Mouse (Mus musculus) 3T3-L1 (cell line): ENCODE results near the gene Fer.

Experiments used
- DNase-seq: peaks from one replicate; pipeline ENCODE4 v3.0.0-alpha.2; 2015; ENCODE audit warnings: low read depth, low spot score

Fer gene

DNA sequence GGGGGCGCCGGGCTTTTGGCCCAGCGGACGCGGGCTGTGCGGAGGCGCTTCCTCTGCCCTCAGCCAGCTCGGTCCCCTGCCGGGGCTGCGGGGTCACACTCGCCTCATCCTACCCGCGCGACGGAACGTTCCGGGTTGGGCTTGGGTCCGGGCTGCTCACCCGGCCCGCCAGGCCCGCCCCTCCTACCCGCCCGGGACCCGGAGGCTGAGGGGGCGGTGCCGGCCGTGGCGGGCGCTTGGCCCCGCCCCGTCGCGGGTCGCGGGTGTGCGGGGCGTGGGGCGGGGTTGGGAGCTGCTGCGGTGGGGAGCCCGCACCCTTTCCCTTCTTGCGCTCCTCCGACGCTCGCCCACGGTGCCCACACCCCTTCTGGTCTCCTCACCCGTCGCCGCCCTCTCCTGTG is 1.3 kb downstream of the Fer start:
- no peak for DNase-seq

DNA sequence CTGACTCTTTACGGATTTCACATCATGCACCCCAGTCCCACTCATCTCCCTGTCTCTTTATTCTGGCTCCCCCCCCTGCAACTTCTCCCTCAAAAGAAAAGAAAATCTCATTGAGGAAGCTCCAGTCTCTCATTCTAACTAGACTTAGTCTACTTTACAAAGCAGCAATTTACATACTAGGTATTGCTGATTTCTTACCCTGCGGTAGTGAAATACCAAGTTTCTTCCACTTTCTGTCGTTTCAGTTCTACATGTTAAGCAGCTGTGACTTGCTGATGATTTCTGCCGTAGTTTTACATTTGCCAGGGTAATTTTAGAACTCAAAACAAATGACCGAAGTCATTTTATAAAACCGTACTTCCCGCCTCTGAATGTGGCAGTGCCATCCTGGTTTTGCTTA is 8.9 kb downstream of the Fer start:
- no peak for DNase-seq

DNA sequence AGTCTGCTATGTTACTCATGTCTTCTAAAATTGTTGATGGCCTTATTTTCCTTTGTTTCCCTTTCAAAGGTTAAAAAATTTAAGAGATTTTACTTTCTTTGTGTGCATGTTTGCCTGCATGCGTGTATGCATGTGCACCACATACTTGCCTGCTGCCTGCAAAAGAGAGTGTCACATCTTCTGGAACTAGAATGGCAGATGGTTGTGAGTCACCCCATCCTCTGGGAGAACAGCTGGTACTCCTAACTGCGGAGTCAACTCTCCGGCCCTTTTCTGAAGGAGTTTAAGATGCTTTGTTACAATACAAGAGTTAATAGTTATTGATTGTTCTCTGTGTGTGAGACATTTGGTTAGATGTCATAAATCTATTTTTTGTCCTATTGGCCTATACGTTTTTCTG is 16.0 kb downstream of the Fer start:
- peak; percentile 56 for DNase-seq

DNA sequence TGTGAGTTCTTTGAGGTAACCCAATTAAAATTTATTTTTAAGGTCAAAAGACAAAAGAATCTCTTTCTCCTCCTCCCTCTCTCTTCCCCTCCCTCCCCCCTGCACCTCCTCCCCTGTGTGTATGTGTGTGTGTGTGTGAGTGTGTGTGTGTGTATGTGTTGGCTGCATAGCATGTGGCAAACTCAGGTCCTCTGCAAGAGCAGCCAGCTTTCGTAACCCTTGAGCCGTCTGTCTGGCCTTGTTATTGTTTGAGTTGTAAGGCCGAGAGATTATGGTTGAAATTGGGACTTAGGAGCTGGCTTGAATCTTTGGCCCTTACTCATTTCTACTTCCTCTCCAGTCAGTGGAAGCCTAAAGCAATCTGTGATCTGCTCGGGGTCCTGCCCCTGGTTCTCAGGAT is 17.1 kb downstream of the Fer start:
- no peak for DNase-seq

DNA sequence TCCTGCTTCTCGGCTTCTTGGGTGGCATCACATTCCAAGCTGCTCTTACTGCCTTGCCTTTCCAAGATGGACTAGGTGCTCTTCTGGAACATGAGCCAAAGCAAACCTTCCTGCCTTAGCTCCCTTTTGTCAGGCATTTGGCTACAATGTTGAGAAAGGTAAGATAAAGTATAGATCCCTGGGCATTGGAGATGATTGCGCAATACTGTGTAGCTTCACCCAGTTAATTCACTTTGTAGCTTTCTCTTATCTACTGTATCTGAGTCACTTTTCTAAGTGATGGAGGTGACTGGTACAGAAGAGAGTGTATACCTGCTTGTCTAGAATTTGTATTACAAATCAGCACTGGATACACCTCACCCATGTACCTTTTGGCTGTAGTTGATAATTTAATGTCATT is 24.1 kb downstream of the Fer start:
- no peak for DNase-seq

DNA sequence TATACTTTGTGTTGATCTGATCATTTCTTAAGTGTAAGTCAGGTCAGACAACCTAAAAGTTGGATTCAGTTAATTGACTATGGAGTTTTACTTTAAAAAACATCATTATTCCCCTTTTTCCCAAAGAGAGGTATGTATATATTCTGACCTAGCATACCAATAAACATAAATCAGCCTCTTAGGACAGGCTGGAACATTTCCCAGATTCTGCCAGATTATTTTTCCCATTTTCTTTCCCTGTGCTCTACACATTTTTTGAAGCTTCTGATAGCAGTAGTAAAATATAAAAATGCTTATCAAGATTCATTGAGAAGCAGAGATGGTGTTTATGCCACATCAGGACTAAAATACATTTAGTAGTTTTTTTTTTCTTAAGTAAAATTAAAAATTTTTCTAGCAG is 27.7 kb downstream of the Fer start:
- peak; percentile 90 for DNase-seq

DNA sequence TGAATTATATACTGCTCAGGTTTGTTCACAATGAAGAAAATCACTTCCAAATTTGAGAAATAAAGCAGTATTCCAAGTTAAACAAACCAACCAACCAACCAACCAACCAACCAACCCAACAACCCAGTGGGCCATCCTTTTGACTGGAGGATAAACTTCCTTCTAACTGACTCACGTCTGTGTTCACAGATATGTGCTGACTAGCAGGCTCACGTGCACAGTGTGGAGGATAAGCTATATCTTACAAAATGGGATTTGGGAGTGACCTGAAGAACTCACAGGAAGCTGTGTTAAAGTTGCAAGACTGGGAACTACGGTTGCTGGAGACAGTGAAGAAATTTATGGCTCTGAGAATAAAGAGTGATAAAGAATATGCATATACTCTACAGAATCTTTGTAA is 33.0 kb downstream of the Fer start:
- no peak for DNase-seq

DNA sequence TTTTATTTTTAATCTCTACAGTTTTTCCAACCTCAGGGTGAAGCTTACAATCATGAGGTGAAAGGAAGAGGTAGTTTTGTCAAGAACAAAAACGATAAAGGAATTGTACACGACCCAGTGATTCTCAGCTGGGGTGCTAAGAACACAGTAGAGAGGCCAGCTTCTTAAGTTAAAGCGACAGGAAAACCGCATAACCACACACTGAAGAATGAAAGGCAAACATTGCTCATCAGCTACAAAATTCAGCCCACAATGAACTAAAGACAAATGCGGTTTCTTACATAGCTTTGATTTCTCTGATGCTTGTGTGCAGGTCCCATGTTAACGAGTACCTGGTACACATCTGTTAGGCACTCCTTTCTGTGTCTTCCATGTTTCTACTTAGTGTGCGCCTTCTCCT is 34.2 kb downstream of the Fer start:
- no peak for DNase-seq

DNA sequence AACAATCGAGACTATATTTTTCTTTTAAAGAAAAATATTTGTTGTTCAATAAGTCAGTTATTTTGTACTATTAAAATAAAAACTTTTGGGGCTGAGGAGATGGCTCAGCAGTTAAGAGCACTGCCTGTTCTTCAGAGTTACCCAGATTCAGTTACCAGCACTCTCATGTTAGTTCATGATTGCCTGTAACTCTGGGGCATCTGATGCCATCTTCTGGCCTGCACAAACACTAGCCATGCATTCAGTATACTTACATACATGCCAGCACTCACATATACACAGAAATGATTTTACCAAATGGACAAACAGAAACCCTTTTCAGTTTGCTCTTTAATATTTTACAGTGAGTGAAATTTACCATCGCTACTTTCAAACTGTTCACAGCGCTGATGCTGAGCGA is 46.4 kb downstream of the Fer start:
- DNase-seq, result no peak

DNA sequence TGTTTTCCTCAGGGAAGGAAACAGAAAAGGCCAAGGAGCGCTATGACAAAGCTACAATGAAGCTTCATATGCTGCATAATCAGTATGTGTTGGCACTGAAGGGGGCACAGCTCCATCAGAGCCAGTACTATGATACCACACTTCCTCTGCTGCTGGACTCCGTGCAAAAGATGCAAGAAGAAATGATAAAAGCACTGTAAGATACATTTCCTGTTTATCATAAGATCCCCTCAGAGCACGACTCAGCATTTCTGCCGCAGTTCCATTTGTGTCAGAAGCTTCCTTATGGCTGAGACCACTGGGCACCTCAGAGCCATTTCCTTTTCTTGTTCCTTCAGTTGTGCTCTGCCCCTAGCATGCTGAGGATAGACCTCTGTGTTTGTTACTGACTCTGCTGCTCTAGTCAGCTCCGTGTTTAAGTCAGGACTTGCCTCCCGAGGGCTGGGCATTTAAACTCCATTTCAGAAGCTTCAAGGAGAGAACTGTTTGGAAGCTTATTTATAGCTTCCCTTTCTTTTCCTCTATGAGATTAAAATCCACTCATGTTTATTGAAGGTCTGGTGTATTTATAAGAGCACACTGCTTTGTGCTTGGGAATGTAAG is 58.8 kb downstream of the Fer start:
- no peak for DNase-seq

DNA sequence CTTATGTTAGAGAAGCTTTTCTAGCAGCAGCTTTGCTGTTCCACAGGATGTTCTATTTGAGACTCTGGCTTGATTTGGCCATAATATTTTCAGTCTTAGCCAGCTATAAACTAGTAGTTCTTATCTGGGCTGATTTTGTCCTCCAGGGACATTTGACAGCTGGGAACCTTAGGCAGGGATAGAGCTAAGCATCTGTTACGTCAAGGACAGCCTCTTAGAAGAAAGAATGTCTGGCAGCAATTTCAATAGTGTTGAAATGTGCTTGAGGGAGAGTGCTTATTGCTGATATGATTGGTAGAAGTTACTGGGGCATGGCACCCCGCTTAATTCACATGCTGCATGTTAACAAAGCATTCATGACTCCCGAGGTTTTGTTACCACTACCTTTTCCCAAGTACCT is 62.7 kb downstream of the Fer start:
- DNase-seq, result no peak

DNA sequence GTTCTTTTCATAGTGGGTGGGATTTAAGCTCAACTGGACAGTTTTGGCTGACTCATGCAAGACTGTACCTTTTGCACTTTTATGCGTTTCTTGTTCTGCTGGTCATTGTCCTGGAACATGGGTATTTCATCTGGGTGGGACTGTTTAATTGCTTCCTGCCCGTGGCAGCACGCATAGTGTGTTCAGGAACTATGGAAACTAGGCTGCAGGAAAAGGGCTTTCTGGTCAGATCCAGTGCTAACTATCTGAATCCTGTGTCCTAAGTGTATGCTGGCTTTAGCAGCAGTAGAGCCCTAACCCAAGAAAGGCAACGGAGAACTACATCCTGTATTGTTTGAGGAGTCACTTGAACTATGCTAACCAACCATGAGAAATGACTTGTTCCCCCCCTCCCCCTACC is 67.8 kb downstream of the Fer start:
- no peak for DNase-seq

DNA sequence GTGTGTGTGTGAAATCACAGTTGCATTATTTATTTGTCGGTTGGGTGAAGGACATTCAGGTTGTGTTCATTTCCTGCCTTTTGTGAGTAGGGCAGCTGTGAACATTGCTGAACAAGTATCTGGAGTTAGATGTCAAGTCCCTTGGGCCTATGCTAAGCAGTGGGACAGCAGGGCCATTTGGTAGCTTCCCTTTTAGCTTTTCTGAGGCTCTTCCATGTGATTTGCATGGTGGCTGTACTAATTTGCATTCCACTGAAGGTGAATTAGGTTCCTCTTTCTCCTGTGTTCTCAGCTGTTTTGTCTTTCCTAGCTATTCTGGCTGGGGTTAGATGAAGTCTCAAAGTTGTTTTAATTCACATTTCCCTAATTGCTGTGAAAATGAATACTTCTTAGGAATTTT is 68.7 kb downstream of the Fer start:
- DNase-seq, result no peak

DNA sequence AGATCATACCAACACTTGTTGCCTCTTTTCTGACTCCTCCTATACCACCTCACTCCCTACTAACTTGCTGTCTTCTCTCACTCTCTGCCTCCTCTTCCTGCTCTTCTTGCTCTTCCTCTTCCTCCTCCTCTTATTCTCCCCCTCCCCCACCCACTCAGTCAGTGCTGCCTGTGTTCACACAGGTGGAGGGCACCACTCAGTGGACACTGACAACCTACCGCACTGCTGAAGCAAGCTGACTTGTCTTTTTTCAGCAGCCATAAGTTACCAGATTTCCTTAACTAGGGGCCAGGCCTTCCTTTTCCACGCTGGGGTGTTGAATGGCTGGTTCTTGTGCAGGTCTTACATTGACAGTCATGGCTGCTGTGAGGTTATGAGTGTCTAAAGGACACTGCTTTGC is 72.5 kb downstream of the Fer start:
- no peak for DNase-seq

DNA sequence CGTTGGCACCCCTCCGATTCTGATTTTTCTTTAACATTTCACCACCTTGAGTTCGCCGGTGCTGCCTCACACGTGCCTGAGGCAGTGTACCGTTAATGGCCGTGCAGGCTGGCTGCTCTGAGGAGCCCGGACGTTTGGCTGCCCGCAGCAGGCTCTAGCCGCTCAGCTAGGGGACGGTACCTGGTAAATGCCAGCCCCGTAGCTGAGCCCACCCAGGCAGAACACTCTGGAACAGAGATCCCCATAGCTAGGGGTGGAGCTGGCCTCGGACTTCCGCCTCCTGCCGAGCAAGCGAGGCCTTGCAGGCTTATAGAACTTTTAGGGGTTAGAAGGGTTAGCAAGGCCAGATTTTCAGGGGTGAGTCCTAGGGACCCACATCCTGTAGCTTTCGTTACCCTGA is 75.0 kb downstream of the Fer start:
- no peak for DNase-seq

DNA sequence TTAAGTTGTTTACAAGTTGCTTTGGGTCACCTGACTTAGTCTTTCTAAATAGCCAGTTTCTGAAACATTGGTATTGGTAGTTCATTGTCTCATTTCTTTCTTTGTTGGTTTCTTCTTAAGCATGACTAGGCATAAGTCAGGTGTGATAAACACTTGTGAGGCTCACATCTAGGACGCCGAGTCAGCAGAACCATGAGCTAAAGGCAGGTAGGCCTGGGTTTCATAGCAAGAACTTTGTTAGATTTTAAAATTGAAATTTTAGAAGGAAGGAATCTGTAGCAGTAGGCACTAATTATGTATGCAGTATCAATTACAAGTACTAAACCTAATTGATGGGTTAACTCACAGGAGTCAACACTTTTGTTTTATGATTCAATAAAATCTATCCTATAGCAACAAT is 83.9 kb downstream of the Fer start:
- no peak for DNase-seq

DNA sequence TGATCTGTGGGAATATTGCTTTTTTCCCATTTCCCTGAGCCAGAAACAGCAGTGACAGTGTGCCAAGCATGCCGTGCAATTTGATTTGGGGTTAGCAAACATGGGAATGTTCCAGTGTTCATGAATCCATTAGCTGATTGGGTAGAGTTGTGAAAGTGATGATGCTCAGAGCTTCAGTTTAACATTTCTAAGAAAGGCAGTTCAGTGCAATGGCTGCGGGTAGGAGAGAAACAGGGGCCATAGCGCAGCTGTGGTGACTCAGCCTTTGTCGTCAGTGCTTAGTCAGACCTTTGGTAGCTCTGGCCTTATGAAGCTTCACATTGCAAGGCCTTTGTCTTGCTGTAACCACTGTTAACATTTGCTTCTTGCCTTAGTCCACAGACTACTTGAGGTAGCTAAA is 85.9 kb downstream of the Fer start:
- DNase-seq, result peak; percentile 95

DNA sequence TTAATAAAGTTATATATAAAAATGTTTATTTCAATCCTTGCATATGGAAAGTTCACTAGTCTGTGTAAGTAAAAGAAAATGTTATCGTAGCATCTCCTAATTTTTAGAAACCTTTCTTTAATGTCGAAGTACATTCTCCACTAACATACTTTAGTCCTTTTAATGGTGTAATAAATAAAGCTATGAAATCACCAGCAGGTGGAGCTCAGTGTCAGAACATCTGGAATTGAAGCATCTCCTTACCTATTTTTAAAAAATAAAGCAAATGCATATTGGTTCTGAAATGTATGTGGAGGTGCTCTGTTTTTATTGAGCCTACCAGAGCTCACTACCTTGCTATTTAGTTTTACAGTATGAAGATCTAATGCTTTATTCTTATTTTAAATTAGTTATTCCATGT is 88.6 kb downstream of the Fer start:
- peak; percentile 63 for DNase-seq

DNA sequence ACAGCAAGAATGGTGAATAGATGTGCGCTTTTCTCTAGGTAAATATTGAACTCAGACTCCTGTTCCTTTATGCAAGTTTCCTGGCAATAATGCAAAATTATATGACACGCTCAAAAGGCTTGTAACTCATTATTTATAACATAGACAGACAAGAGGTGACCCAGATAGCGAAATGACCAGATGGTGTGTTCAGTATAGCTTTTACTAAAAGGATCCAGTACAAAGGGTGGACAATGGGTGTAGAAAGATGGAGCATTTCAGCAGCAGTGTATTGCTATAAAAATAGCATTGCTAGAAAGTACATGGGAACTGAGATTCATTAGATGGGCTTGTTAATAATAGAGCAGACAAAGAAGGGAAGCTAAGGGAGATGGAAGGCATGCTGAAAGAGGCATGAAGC is 104.2 kb downstream of the Fer start:
- DNase-seq, result no peak

DNA sequence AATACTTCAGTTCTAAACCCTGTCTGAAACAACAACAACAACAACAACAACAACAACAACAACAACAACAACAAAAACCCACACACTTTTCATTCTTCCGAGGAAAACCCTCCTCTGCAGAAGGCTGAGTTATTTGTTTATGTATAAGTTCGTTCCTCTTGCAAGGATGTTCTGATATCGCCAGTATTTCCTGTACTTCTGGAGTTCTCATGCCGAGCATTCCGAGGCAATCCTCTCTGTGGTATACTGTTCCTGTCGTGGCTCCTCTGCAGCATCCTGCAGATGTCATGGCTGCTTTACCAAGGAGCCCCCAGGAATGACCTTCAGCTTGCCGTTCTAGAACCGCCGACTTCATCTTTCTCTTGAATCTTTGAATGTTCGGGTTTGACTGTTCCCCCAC is 106.6 kb downstream of the Fer start:
- DNase-seq, result no peak

DNA sequence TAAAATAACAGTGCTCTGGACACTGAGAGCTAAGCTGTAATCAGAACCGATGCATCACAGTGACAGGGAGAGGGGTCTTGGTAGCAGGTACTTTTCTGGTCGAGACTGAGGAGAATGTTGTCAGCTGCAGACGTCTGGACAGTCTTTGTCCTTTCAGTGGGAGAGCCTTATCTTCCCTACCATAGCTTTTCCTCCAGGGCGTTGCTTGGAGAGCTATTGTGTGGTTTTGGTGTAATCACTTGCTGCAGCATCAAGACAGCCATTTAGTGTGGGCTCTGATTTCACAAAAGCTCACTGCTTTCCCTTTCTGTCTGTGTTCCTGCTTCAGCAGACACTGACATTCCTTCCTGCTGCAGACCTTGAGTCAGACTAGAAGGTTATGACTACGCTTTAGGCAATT is 107.4 kb downstream of the Fer start:
- DNase-seq, result no peak

DNA sequence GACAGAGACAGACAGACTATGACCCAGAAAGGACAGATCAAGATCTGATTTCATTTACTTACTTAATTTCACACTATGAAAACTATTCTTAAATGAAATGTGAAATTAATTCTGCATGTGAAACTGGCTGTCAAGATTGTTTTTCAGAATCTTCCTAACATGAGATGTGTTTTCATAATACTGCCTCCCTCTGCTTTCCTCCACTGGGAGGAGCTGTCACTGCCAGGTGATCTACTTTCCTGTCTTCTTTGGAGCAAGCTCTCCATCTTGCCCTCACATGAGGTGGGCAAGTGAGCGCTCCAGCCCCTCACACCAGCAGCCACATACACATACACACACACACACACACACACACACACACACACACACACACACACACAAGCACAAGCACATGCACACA is 108.1 kb downstream of the Fer start:
- no peak for DNase-seq

DNA sequence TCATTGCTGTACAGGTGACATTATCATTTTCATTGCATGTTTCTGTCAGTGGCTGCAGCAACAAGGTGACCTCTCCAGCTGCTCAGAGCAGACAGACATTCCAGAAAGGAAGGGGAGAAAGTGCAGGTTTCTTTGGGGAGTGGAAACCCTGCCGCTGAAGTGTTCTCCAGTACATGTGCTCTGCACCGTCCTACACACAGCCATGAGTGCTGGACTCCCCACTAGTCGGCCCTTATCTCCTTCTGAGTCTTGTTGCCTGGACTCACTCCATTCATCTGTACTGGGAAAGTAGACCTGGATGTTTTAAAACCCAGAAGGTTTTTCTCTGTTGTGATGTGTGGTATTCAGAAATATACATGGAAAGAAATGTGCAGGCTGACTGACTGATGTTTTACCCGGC is 109.3 kb downstream of the Fer start:
- no peak for DNase-seq

DNA sequence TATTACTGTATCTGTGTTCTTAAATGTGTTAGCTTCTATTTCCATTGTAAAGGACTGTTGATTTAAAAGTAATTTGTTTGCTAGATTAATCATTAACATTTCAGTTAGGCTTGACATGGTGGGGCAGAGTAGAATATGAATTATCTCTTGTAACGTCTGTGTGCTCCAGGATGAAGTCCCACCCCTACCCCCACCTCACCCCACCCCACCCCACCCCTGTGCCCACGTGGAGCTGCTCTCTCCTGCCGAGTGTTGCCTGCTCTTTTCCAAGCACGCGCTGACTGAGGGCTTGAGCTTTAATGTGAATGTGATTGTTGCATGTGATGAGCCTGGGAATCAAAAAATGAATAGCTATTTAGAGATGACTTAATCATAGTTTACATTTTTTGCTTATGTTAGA is 110.9 kb downstream of the Fer start:
- no peak for DNase-seq

DNA sequence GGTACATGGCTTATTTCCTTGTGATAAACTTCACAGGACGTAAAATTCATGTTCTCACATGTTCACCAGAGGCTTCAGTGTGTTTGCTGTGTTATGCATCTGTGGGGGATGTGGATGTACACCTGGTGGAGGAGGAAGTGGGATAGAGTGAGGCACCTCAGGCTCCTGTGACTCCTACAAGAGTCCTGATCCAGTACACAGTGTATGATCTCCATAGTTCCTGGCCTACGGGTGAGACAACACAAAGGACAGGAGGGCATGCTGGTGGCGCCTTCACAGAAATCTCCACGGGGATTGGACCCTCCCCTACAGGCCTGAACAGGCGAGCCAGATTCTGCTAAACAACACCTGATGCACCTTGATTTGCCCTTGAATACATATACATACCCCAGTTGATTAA is 111.4 kb downstream of the Fer start:
- no peak for DNase-seq
